Mouse (Mus musculus) stomach, embryonic 15.5 days (tissue): ENCODE data around the gene Kmt2c. TPM values are rescaled to one million over a fixed set of nuclear protein-coding genes. Genes with fewer than 3 reads are reported as not detected.
"Not testable (repeated sequence)": the region's sequence is repeated elsewhere in the genome, so short reads cannot be mapped to it uniquely, and the experiment has no call there.

Source experiments
- ATAC-seq: fragments of 200-750 bp; cut with Nextera tagmentation; 2 replicates; pipeline ENCODE4 v1.8.0; 2017; ENCODE audit warnings: low read depth, moderate number of reproducible peaks, moderate TSS enrichment; ENCODE audit not compliant: insufficient read depth, low FRiP score
- H3K27ac ChIP-seq: fragments of 300-500 bp; sonication (generic); 2 replicates; pipeline ENCODE4 v1.5.1; 2015; ENCODE audit warnings: mild to moderate bottlenecking, inconsistent platforms
- H3K27me3 ChIP-seq: fragments of 300-500 bp; sonication (generic); replicated peaks from 2 replicates; pipeline ENCODE4 v1.6.1; 2015; ENCODE audit warnings: inconsistent platforms
- H3K36me3 ChIP-seq: fragments of 300-500 bp; sonication (generic); 2 replicates; pipeline ENCODE4 v1.6.1; 2015; ENCODE audit warnings: inconsistent platforms
- H3K4me1 ChIP-seq: fragments of 300-500 bp; sonication (generic); 2 replicates; pipeline ENCODE4 v1.6.1; 2015; ENCODE audit warnings: inconsistent platforms
- H3K4me2 ChIP-seq: fragments of 300-500 bp; sonication (generic); 2 replicates; pipeline ENCODE4 v1.6.1; 2015; ENCODE audit warnings: mild to moderate bottlenecking, inconsistent platforms
- H3K4me3 ChIP-seq: fragments of 300-500 bp; sonication (generic); replicated peaks from 2 replicates; pipeline ENCODE4 v1.5.1; 2015; ENCODE audit warnings: inconsistent platforms
- H3K9ac ChIP-seq: fragments of 300-500 bp; sonication (generic); 2 replicates; pipeline ENCODE4 v1.6.1; 2015; ENCODE audit warnings: inconsistent platforms
- H3K9me3 ChIP-seq: fragments of 300-500 bp; sonication (generic); 2 replicates; pipeline ENCODE4 v1.6.1; 2016; ENCODE audit warnings: inconsistent platforms
- WGBS: fragments of 180-500 bp; shearing (Covaris S2); methylation state at CpG from one replicate; pipeline ENCODE4 v1.1.7; 2015; 5-methylcytosine and 5-hydroxymethylcytosine counted together
- polyA plus RNA-seq: library from polyadenylated mRNA; unstranded; fragments of >200 nt; fragmentation: Nextera tagmentation; extraction: Ambion mirVana; gene quantifications from 2 replicates; pipeline ENCODE4 v1.2.1, GENCODE M21; 2015

The Kmt2c gene
- polyA plus RNA-seq, 1 experiment from 2014 or later, result 13.4 TPM

GRCm38 (mm10) chr5:25252825-25253544 lies 245.6 kb downstream of the Kmt2c start:
- 0 out of 2 replicates have a peak, but pooled peaks cover 4% of the 10 kb centered on the region for H3K4me1 ChIP-seq
- 80% methylated on average over 8 of the region's 8 CpGs for WGBS
- H3K4me2 ChIP-seq, result no peak overlapping the region
- no peaks in the 10 kb centered on the region for H3K9me3 ChIP-seq
- peak; percentile 64 for ATAC-seq
- peaks cover 30% of the 10 kb centered on the region; the same call in 1 of the 2 replicates for H3K36me3 ChIP-seq
- peak overlapping the region; percentile 87 for H3K27ac ChIP-seq
- H3K9ac ChIP-seq, result no peak overlapping the region
- H3K27me3 ChIP-seq, result no peaks in the 10 kb centered on the region
- H3K4me3 ChIP-seq, result no peak overlapping the region

DNA sequence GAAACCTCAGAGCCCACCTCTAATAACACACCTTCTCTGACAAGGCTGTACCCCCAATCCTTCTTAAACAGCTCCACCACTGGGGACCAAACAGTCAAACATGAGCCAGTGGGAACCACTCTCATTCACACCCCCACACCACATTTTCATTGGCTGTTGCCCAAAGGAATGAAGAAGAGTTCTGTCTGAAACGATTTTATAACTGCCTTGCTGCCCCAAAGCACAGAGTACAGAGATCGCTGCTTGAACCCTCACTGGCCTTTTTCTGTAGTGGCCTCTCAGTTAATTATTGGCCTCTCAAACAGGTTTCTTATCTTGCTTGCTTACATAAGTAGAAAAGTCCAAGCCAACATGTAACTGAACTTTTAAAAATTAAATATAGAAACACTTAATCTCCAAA lies 246.2 kb downstream of the Kmt2c start:
- Histone ChIP-seq H3K27ac (peak overlapping the region; percentile 87), H3K36me3 (peaks cover 25% of the 10 kb centered on the region; the same call in 1 of the 2 replicates), H3K4me3 (no peak overlapping the region), H3K4me2 (no peak overlapping the region), H3K9me3 (no peaks in the 10 kb centered on the region), H3K27me3 (no peaks in the 10 kb centered on the region), H3K9ac (no peak overlapping the region), H3K4me1 (0 out of 2 replicates have a peak, but pooled peaks cover 4% of the 10 kb centered on the region)
- peak; percentile 81 for ATAC-seq
- 57% methylated on average over 2 of the region's 2 CpGs for whole genome bisulfite sequencing

- 59% methylated on average over 3 of the region's 3 CpGs for WGBS
- Histone ChIP-seq H3K36me3 (peaks cover 11% of the 10 kb centered on the region; the same call in 1 of the 2 replicates), H3K4me2 (no peak overlapping the region), H3K27me3 (no peaks in the 10 kb centered on the region), H3K4me3 (no peak overlapping the region), H3K27ac (no peak overlapping the region), H3K9me3 (no peaks in the 10 kb centered on the region), H3K4me1 (0 out of 2 replicates have a peak, but pooled peaks cover 4% of the 10 kb centered on the region), H3K9ac (no peak overlapping the region)
- no peak for ATAC-seq
Measured at GRCm38 (mm10) chr5:25247036-25247435, 251.5 kb downstream of the Kmt2c start.

DNA sequence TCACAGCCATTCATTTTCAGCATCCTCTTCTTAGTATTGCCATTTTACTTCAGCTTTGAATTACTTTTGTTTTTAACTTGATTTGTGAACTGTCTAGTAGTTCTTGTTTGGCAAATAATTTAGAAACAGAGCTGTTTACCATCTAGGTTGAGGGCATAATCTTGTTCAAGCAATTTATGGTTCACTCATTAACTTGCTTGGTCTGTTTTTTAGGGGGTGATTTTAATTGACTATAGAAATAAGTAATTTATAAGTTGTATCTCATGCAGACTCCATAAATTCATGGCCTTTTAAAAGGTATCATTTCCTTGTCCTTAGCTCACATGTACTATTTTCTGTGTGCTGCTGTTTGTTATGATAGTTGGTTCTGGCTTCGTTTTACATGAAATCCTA lies 252.1 kb downstream of the Kmt2c start:
- H3K4me2 ChIP-seq, result no peak overlapping the region
- no peak for ATAC-seq
- H3K27ac ChIP-seq, result no peak overlapping the region
- H3K9me3 ChIP-seq, result no peaks in the 10 kb centered on the region
- WGBS, result 56% methylated on average over 1 of the region's 1 CpGs
- no peak overlapping the region for H3K9ac ChIP-seq
- H3K4me1 ChIP-seq, result no peaks in the 10 kb centered on the region
- H3K36me3 ChIP-seq, result peaks cover 11% of the 10 kb centered on the region; the same call in 1 of the 2 replicates
- H3K27me3 ChIP-seq, result no peaks in the 10 kb centered on the region
- no peak overlapping the region for H3K4me3 ChIP-seq

- Histone ChIP-seq H3K9ac (no peak overlapping the region), H3K9me3 (no peaks in the 10 kb centered on the region), H3K36me3 (peaks cover 8% of the 10 kb centered on the region; the same call in 1 of the 2 replicates), H3K4me1 (no peaks in the 10 kb centered on the region), H3K4me3 (no peak overlapping the region), H3K27ac (no peak overlapping the region), H3K27me3 (no peaks in the 10 kb centered on the region), H3K4me2 (no peak overlapping the region)
- ATAC-seq, result no peak
- WGBS, result 84% methylated on average over 10 of the region's 10 CpGs
Measured at GRCm38 (mm10) chr5:25245806-25246472, 252.6 kb downstream of the Kmt2c start.

GRCm38 (mm10) chr5:25243101-25243500 lies 255.5 kb downstream of the Kmt2c start:
- Histone ChIP-seq H3K4me2 (no peak overlapping the region), H3K36me3 (no peaks in the 10 kb centered on the region)
- no peak for ATAC-seq

DNA sequence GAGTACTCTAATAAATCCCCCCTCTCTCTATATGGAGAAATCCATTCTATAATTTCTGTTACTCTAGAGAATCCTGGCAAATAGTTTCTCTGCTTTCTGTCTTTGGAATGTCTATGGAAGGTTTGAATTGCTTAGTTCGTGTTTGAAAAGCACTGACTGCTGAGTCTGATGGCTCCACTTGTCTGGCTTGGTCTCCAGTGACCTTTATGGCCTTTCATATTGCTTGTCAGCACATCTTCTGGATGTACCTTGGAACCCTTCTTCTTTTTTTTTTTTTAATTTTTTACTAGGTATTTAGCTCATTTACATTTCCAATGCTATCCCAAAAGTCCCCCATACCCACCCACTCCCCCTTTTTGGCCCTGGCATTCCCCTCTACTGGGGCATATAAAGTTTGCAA lies 274.2 kb downstream of the Kmt2c start:
- not testable (repeated sequence) for H3K4me2 ChIP-seq, H3K9me3 ChIP-seq, ATAC-seq, H3K27ac ChIP-seq, H3K4me1 ChIP-seq, H3K36me3 ChIP-seq, H3K27me3 ChIP-seq, H3K9ac ChIP-seq, H3K4me3 ChIP-seq
- 90% methylated on average over 1 of the region's 1 CpGs for WGBS

More at GRCm38 (mm10) chr5:25243101-25243500, 255.5 kb downstream of the Kmt2c start:
- no peak overlapping the region for H3K4me3 ChIP-seq
- H3K9ac ChIP-seq, result no peak overlapping the region
- no peak overlapping the region for H3K27ac ChIP-seq
- 85% methylated on average over 6 of the region's 6 CpGs for WGBS
- H3K9me3 ChIP-seq, result no peaks in the 10 kb centered on the region
- H3K4me1 ChIP-seq, result no peaks in the 10 kb centered on the region
- no peaks in the 10 kb centered on the region for H3K27me3 ChIP-seq

- H3K9me3 ChIP-seq, result no peaks in the 10 kb centered on the region
- no peaks in the 10 kb centered on the region for H3K36me3 ChIP-seq
- H3K4me3 ChIP-seq, result peak within 1 kb of the TSS; percentile 75
- peaks cover 5% of the 10 kb centered on the region; the same call in 1 of the 2 replicates for H3K4me1 ChIP-seq
- no peaks in the 10 kb centered on the region for H3K27me3 ChIP-seq
- H3K4me2 ChIP-seq, result peak within 1 kb of the TSS; percentile 68
- ATAC-seq, result peak; percentile 93
- H3K9ac ChIP-seq, result peak within 1 kb of the TSS; percentile 74
- 3% methylated on average over 72 of the region's 72 CpGs for WGBS
- peak within 1 kb of the TSS; percentile 87 for H3K27ac ChIP-seq
Measured at GRCm38 (mm10) chr5:25222752-25223702, 275.6 kb downstream of the Kmt2c start, which contains the start of gene E130116L18Rik. Gene E130116L18Rik (minus strand): TSS chr5:25223153.

Other genes starting within 250 kb of the Kmt2c start
- gene Cct8l1, start 17.3 kb upstream of the Kmt2c start, polyA plus RNA-seq, result 0.09 TPM in 1 of 2 replicates, not detected in the other
- gene Xrcc2, start 207.0 kb upstream of the Kmt2c start, polyA plus RNA-seq, result 8.2 and 8.6 TPM in 2 replicates